Mouse (Mus musculus): ENCODE measurements around the gene Pyy. TPM values are rescaled to one million over a fixed set of nuclear protein-coding genes. Genes with fewer than 3 reads are reported as not detected.

The Pyy gene
- polyA plus RNA-seq, 1 experiment from 2014 or later, result not detected

GRCm38 (mm10) chr11:102101219-102101618 is 6.4 kb downstream of the Pyy start, which contains the start of gene Ppy:
Ppy (minus strand) TSS chr11:102101319.
- H3K4me1 ChIP-seq (replicated peaks; ENCODE audit: insufficient read depth, low read length), result 0 out of 2 replicates have a peak, but pooled peaks cover 3% of the 10 kb centered on the region
- no peak for TF ChIP-seq CTCF (IDR thresholded peaks at IDR 0.05; ENCODE audit: low read depth)
- H3K9ac ChIP-seq (ENCODE audit: low read depth, low read length), result no peak within 1 kb of the TSS
- H3K4me3 ChIP-seq (replicated peaks; ENCODE audit: low read depth, low read length), result no peak within 1 kb of the TSS
- H3K4me2 ChIP-seq (ENCODE audit: low read length), result no peak within 1 kb of the TSS
- H3K27ac ChIP-seq, result no peak within 1 kb of the TSS
- peaks cover 15% of the 10 kb centered on the region for H3K27me3 ChIP-seq (ENCODE audit: insufficient read depth, low read length)
- WGBS, result 73% methylated on average over 4 of the region's 4 CpGs
- DNase-seq (ENCODE audit: low spot score) (no peak), ATAC-seq (replicated peaks; ENCODE audit: low FRiP score, low read depth) (no peak)
- no peaks in the 10 kb centered on the region for H3K9me3 ChIP-seq (replicated peaks; ENCODE audit: low read length)
- no peaks in the 10 kb centered on the region for H3K36me3 ChIP-seq (ENCODE audit: insufficient read depth, low read length)

DNA sequence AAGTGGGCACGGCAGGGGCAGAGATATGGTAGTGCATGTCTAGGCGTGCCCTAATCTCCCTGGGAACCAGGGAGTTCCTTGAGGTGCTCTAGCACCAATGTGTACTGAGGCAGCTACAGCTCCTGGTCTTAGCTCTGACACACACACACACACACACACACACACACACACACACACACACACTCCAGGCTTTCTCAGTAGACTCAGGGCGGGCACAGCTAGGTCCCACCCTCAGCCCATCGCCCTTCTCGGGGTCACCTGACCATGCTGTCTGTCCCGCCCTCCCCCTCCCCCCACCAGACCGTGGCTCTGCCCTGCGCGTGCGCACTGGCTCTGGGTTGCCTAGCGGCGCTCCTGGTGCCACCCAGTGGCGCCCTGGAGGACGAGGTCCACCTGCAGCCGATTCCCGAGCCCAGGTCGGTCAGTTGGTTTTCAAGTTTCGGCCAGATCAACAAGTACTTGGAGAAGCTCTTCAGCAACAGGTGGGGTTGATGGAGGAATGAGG is 10.7 kb downstream of the Pyy start:
- TF ChIP-seq CTCF (IDR thresholded peaks at IDR 0.05; ENCODE audit: low read depth), result peak; percentile 73
- no peak overlapping the region for H3K9ac ChIP-seq (ENCODE audit: low read depth, low read length)
- ATAC-seq (replicated peaks; ENCODE audit: low FRiP score, low read depth), result peak; percentile 88

GRCm38 (mm10) chr11:102096446-102096845 is 11.2 kb downstream of the Pyy start:
- no peaks in the 10 kb centered on the region for H3K9me3 ChIP-seq (replicated peaks; ENCODE audit: low read length)
- H3K36me3 ChIP-seq (ENCODE audit: insufficient read depth, low read length), result no peaks in the 10 kb centered on the region
- 75% methylated on average over 5 of the region's 5 CpGs for WGBS
- H3K4me1 ChIP-seq (replicated peaks; ENCODE audit: insufficient read depth, low read length), result no peaks in the 10 kb centered on the region
- peak overlapping the region; percentile 32 for H3K4me2 ChIP-seq (ENCODE audit: low read length)
- no peak overlapping the region for H3K9ac ChIP-seq (ENCODE audit: low read depth, low read length)
- no peak for DNase-seq (ENCODE audit: low spot score)
- H3K27me3 ChIP-seq (ENCODE audit: insufficient read depth, low read length), result no peaks in the 10 kb centered on the region
- H3K4me3 ChIP-seq (replicated peaks; ENCODE audit: low read depth, low read length), result no peak overlapping the region
- ATAC-seq (replicated peaks; ENCODE audit: low FRiP score, low read depth), result no peak
- H3K27ac ChIP-seq, result no peak overlapping the region
- TF ChIP-seq CTCF (IDR thresholded peaks at IDR 0.05; ENCODE audit: low read depth), result no peak

More for the DNA sequence above, 10.7 kb downstream of the Pyy start:
- peak; percentile 86 for DNase-seq (ENCODE audit: low spot score)
- Histone ChIP-seq H3K27ac (no peak overlapping the region), H3K9me3 (replicated peaks; ENCODE audit: low read length) (no peaks in the 10 kb centered on the region), H3K36me3 (ENCODE audit: insufficient read depth, low read length) (no peaks in the 10 kb centered on the region), H3K27me3 (ENCODE audit: insufficient read depth, low read length) (no peaks in the 10 kb centered on the region), H3K4me2 (ENCODE audit: low read length) (peak overlapping the region; percentile 32), H3K4me1 (replicated peaks; ENCODE audit: insufficient read depth, low read length) (no peaks in the 10 kb centered on the region), H3K4me3 (replicated peaks; ENCODE audit: low read depth, low read length) (no peak overlapping the region)
- 6% methylated on average over 18 of the region's 18 CpGs for WGBS

DNA sequence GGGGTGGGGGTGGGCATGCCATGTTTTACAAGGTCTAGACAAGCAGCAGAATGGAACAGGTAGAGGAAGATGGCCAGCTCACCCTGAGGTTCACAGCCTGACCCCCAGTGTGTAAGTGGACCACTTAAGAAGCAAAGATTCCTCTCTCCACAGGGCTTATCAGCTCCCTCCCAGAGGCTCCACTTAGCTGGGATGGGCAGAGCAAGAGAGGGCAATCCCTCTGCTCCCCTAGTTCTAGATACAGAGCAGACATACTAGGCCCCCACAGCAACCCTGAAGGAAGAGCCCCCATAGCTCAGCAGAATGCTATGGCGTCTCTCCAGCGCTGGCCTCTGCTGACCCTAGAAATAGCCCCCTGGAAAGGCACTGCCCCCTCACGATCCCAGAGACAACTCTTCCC is 12.0 kb downstream of the Pyy start:
- H3K9me3 ChIP-seq (replicated peaks; ENCODE audit: low read length), result no peaks in the 10 kb centered on the region
- H3K4me1 ChIP-seq (replicated peaks; ENCODE audit: insufficient read depth, low read length), result no peaks in the 10 kb centered on the region
- no peak overlapping the region for H3K4me2 ChIP-seq (ENCODE audit: low read length)
- no peaks in the 10 kb centered on the region for H3K36me3 ChIP-seq (ENCODE audit: insufficient read depth, low read length)
- H3K27me3 ChIP-seq (ENCODE audit: insufficient read depth, low read length), result no peaks in the 10 kb centered on the region
- DNase-seq (ENCODE audit: low spot score) (no peak), ATAC-seq (replicated peaks; ENCODE audit: low FRiP score, low read depth) (no peak)
- no peak for TF ChIP-seq CTCF (IDR thresholded peaks at IDR 0.05; ENCODE audit: low read depth)
- no peak overlapping the region for H3K4me3 ChIP-seq (replicated peaks; ENCODE audit: low read depth, low read length)
- H3K9ac ChIP-seq (ENCODE audit: low read depth, low read length), result no peak overlapping the region
- H3K27ac ChIP-seq, result no peak overlapping the region
- WGBS, result 69% methylated on average over 3 of the region's 3 CpGs

- Histone ChIP-seq H3K36me3 (ENCODE audit: insufficient read depth, low read length) (no peaks in the 10 kb centered on the region), H3K4me3 (replicated peaks; ENCODE audit: low read depth, low read length) (peak overlapping the region; percentile 46), H3K27ac (peak overlapping the region; percentile 79), H3K9ac (ENCODE audit: low read depth, low read length) (no peak overlapping the region), H3K9me3 (replicated peaks; ENCODE audit: low read length) (no peaks in the 10 kb centered on the region), H3K4me2 (ENCODE audit: low read length) (peak overlapping the region; percentile 63), H3K27me3 (ENCODE audit: insufficient read depth, low read length) (no peaks in the 10 kb centered on the region), H3K4me1 (replicated peaks; ENCODE audit: insufficient read depth, low read length) (peaks cover 8% of the 10 kb centered on the region; the same call in 1 of the 2 replicates)
- 1% methylated on average over 20 of the region's 20 CpGs for WGBS
- DNase-seq (ENCODE audit: low spot score), result peak; percentile 93
- TF ChIP-seq CTCF (IDR thresholded peaks at IDR 0.05; ENCODE audit: low read depth), result peak; percentile 72
- peak; percentile 23; the same call in 1 of the 2 replicates for ATAC-seq (replicated peaks; ENCODE audit: low FRiP score, low read depth)
These were observed 18.4 kb downstream of the Pyy start for GRCm38 (mm10) chr11:102089088-102089808.

- Histone ChIP-seq H3K9me3 (replicated peaks; ENCODE audit: low read length) (no peaks in the 10 kb centered on the region), H3K4me2 (ENCODE audit: low read length) (peak within 1 kb of the TSS; percentile 63), H3K9ac (ENCODE audit: low read depth, low read length) (peak within 1 kb of the TSS; percentile 48), H3K27ac (peak within 1 kb of the TSS; percentile 79), H3K4me3 (replicated peaks; ENCODE audit: low read depth, low read length) (peak within 1 kb of the TSS; percentile 46), H3K36me3 (ENCODE audit: insufficient read depth, low read length) (no peaks in the 10 kb centered on the region), H3K27me3 (ENCODE audit: insufficient read depth, low read length) (no peaks in the 10 kb centered on the region), H3K4me1 (replicated peaks; ENCODE audit: insufficient read depth, low read length) (peaks cover 8% of the 10 kb centered on the region; the same call in 1 of the 2 replicates)
- ATAC-seq (replicated peaks; ENCODE audit: low FRiP score, low read depth), result peak; percentile 15; the same call in 1 of the 2 replicates
- no peak for TF ChIP-seq CTCF (IDR thresholded peaks at IDR 0.05; ENCODE audit: low read depth)
- under 1% methylated on average over 49 of the region's 49 CpGs for WGBS
- DNase-seq (ENCODE audit: low spot score), result peak; percentile 92
These were observed 19.4 kb downstream of the Pyy start, which contains the start of gene Mpp2 for GRCm38 (mm10) chr11:102087931-102088898. Mpp2 (minus strand) TSS chr11:102088515.

All from kidney, postnatal 0 days (tissue).